In genomic region chr10:40432375-40432774, GRCm38 (mm10) we compare ENCODE assay signal across 26 mouse cellular contexts.
"Had no signal": no experiment of that assay in that cellular context is flagged by ENCODE, and none has a peak within 500 bp of the region (broad histone marks: within the 10 kb centered on the region; RNA-seq: fewer than 3 reads in every experiment).

No protein-coding gene starts in this region.

- DNase-seq: gastrocnemius, postnatal 14 days; gastrocnemius, postnatal 36 days; heart, adult 18-20 months; heart, postnatal 10 days; heart, postnatal 4 days; kidney, adult 18-20 months; kidney, adult 8-10 months; kidney, postnatal 10 days; kidney, postnatal 25 days; kidney, postnatal 4 days; layer of hippocampus, postnatal 36 days; left cerebral cortex, postnatal 4 days had no signal

- H3K4me1 ChIP-seq: hindbrain, embryonic 10.5 days; hindbrain, embryonic 12.5 days; intestine, embryonic 15.5 days; limb, embryonic 13.5 days; limb, embryonic 15.5 days had no signal

- H3K36me3 ChIP-seq: heart, embryonic 10.5 days; heart, embryonic 12.5 days; hindbrain, embryonic 12.5 days; intestine, embryonic 15.5 days; limb, embryonic 13.5 days; limb, embryonic 15.5 days; liver, embryonic 12.5 days had no signal

- H3K9me3 ChIP-seq: heart, embryonic 10.5 days; heart, embryonic 12.5 days; hindbrain, embryonic 10.5 days; hindbrain, embryonic 12.5 days; intestine, embryonic 15.5 days; limb, embryonic 13.5 days; limb, embryonic 15.5 days; liver, embryonic 12.5 days had no signal

- ATAC-seq: hindbrain, embryonic 16.5 days; inflammation-experienced regulatory T-cells, adult 6 months; intestine, embryonic 15.5 days; intestine, postnatal 0 days; liver, embryonic 12.5 days had no signal

- H3K27me3 ChIP-seq: heart, embryonic 12.5 days; hindbrain, embryonic 12.5 days; intestine, embryonic 15.5 days; limb, embryonic 13.5 days; limb, embryonic 15.5 days; liver, embryonic 12.5 days had no signal

- H3K9ac ChIP-seq: heart, embryonic 12.5 days; hindbrain, embryonic 12.5 days; hindbrain, embryonic 14.5 days; intestine, embryonic 15.5 days; limb, embryonic 13.5 days; limb, embryonic 15.5 days; liver, embryonic 12.5 days; liver, embryonic 14.5 days had no signal

- H3K27ac ChIP-seq: heart, embryonic 10.5 days; hindbrain, embryonic 10.5 days; hindbrain, embryonic 12.5 days; hindbrain, embryonic 14.5 days; intestine, embryonic 15.5 days; layer of hippocampus, adult 2 months; limb, embryonic 13.5 days; limb, embryonic 15.5 days; liver, embryonic 12.5 days; liver, embryonic 14.5 days had no signal

- H3K4me2 ChIP-seq: heart, embryonic 12.5 days; hindbrain, embryonic 12.5 days; hindbrain, embryonic 14.5 days; intestine, embryonic 15.5 days; limb, embryonic 13.5 days; limb, embryonic 15.5 days; liver, embryonic 12.5 days had no signal

- H3K4me3 ChIP-seq: heart, embryonic 10.5 days; heart, embryonic 12.5 days; hindbrain, embryonic 10.5 days; hindbrain, embryonic 12.5 days; intestine, embryonic 15.5 days; layer of hippocampus, adult 2 months; limb, embryonic 13.5 days; limb, embryonic 15.5 days; liver, embryonic 12.5 days had no signal
